Mouse (Mus musculus) c-Kit-positive CD71-negative TER-119-negative erythroid progenitor cells, embryonic 14.5 days (primary cell): ENCODE data around the gene Tvp23a.

Source experiments
- DNase-seq: peaks from one replicate; pipeline ENCODE4 v3.0.0-alpha.2; 2013; ENCODE audit warnings: low read depth

Tvp23a gene

GRCm38 (mm10) chr16:10394699-10395540, 52.2 kb downstream of the Tvp23a start, which contains the start of gene Tekt5:
Tekt5 (minus strand) TSS chr16:10395490.
- DNase-seq = no peak

GRCm38 (mm10) chr16:10392587-10392986, 54.6 kb downstream of the Tvp23a start:
- no peak for DNase-seq

GRCm38 (mm10) chr16:10388634-10389365, 58.4 kb downstream of the Tvp23a start:
- DNase-seq = no peak

GRCm38 (mm10) chr16:10385261-10385660, 61.9 kb downstream of the Tvp23a start:
- DNase-seq = no peak

- DNase-seq = no peak
Measured at GRCm38 (mm10) chr16:10384544-10384943, 62.6 kb downstream of the Tvp23a start.

GRCm38 (mm10) chr16:10384060-10384497, 63.1 kb downstream of the Tvp23a start:
- DNase-seq = peak; percentile 29

GRCm38 (mm10) chr16:10379531-10379930, 67.6 kb downstream of the Tvp23a start:
- DNase-seq = no peak

- no peak for DNase-seq
Measured at GRCm38 (mm10) chr16:10377286-10377685, 69.9 kb downstream of the Tvp23a start.

- DNase-seq = no peak
Measured at GRCm38 (mm10) chr16:10374254-10375011, 72.7 kb downstream of the Tvp23a start.

GRCm38 (mm10) chr16:10372372-10372771, 74.8 kb downstream of the Tvp23a start:
- DNase-seq = no peak
